Mouse (Mus musculus) testis, postnatal 14 days (tissue): ENCODE results near the gene BC017158.

Experiments used
- DNase-seq: peaks from one replicate; pipeline ENCODE4 v3.0.0; 2021; ENCODE audit warnings: low spot score

The BC017158 gene

DNA sequence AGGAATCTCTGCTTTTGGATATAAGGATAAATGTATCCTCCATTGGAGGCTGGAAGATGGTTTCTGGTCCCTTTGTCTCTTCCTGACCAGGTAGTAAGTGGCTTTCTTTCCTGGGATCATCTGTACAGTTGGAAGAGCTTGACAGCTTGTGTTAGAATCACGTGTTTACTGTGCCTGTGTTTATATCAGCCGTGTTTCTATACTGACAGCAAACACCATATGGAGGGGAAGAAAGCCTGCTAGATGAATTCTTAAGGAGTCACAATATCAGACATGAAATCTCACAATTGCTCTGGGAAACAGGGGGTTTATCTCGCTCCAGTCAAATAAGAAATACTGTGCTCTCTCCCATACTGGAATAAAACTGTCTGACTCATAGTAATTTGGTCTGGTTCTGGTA, 11.2 kb upstream of the BC017158 start:
- DNase-seq, result no peak

DNA sequence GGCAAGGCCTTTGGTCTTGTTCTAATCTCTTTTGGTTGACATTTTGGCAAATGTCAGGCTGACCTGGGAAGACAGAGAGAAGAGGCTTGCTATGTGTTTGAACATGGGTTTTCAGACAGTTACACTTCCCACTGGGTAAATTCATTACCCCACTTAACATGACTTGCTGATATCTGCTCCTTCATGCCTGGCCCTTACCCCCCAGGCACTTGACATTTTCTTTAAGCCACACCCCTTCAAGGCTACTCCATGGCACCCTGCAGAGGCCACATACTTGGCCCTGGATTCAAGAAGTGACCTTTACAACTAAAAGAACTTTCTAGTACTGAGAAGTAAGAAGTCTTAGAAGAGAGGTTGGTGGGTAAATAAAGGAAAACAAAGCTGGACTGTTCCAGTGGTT, 9.9 kb upstream of the BC017158 start:
- DNase-seq, result no peak

DNA sequence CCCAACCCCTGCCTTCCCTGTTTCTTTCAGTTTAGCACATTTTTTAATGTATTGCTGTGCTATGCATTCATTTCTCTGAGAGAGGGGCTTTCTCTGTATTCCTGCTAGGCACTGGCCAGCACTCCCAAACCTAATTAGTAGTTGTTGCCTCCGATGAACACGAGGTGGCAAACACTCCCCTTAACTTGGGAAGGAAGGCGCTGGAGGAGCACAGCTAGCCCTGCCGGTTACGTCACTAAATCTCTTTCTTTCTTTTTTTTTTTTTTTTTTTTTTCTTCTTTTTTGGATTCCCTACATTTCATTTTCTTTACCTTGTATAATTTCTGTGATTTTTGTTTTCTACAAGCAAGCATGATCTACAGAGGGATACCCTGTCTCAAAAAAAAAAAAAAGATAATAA, 6.9 kb upstream of the BC017158 start:
- DNase-seq, result no peak

DNA sequence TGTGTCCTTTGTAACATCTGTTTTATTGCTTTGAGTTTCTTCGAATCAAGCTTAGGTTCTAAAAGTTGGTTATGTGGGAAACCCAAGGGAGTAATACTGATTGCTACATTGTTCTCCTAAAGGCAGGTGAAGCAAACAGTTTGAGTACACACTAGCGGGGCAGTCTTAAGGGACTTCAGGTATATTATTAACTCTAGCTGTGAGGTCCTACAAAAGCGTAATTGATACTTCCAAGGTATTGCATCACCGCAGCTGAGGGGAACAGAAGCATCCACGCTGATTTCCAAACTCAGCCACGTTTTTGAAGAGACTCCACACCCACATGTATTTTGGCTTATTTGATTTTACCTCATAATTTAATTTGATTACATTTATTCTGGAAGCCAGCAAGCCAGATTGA, 6.2 kb upstream of the BC017158 start:
- DNase-seq, result no peak

DNA sequence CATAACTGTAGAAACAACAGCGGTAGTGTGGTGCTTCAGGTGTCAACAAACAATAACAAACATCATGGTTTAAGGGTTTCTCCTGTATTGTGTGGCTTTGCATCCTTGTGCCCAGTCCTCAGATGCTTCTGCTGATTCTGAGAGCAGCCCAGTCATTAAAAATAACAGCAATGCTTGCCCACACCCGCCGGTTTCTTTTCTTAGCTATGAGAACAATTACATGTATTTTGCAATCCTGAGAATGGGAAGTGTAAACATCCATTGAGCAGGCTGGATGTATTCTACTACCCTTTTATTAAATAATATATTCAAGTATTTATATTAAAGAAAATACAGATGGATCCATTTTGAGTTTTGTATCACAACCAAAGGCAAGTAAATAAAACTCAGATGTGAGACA, 4.2 kb upstream of the BC017158 start:
- no peak for DNase-seq

DNA sequence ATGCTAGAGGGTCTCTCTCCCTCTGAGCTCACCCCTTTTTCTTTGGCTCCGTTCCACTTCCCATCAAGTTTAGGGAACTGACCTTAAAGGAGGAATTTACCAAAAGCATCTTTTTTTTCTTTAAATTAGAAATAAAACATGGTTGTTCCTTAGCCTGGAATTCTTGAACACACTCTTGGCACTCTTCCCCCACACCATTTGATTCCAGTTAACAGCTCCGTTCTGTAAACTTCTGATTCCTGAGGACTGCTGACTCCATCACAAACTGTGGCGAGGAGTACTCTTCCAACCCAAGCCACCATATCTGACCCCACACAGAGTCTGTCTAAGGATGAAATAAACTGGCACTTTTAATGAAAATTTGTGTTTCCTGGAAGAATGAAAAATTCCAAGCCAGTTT, 3.0 kb upstream of the BC017158 start:
- DNase-seq, result no peak

DNA sequence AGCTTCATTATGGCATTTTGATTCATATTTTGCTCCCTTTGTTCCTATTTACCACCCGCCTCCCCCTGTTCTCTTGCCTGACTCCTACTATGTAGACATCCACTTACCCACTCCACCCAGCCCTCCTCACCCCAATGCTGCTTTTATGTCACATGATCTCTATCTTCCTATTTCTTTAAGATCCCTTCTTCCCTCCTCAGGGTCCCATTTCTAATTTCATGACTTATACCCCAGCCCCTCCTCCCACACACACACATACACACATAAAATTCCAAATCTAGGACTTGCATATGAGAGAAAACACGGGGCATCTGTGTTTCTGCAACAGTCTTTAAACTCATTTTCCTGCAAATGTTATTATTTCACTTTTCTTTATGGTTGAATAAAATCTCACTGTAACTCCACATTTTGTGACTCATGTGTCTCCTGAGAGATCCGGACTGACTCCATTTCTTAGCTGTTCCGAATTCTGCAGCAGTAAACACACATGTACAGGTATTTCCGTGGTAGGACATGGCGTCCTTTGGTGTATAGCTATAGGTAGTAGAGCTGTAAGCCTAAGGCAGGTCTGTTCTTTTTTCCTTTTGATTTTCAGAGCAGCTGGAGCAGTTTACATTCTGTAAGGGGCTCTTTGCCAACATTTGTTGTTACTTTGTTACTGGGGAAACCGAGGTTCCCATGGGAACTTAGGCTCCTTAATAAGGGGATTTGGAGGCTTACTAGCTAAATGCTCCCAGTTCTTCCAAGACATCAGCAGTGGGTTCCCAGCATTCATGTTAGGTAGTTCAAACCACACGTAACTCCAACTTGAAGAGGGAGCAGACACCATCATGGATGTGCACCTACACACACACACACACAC, 742 bp upstream of the BC017158 start:
- DNase-seq, result peak; percentile 29

DNA sequence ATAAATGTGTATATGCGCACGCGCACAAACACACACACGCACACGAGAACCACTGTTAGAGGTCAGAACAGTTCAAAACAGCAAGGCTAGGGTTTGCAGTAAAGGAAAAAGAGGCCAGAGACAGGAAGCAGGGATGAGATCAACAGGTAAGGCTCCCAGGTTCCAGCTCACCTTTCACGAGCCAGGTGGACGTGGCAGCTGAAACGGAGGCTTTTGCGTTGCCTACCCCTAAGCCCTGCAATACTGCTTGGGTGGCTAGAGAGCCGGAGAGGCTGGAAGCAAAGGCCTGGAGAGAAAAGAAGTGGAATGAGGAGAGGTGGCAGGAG, 716 bp downstream of the BC017158 start:
- DNase-seq, result no peak

DNA sequence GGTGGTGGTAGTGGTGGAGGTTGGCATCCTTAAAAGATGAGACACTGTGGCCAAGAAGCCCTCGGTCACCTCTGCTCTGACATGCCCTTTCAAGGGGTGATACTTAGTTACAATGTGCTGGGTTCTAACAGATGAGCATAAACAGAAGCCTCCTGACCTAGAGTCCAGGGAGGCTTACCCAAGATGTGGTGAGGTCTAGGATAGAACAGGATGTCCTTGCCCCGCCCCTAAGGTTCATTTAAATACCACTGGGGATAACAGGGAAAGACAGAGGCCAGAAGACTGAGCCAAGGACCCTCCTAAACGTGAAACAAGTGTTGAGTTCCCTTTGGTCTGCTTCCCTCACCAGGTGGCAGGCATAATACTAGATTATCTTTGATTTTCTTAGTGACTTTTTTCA, 1.5 kb downstream of the BC017158 start:
- DNase-seq, result no peak

DNA sequence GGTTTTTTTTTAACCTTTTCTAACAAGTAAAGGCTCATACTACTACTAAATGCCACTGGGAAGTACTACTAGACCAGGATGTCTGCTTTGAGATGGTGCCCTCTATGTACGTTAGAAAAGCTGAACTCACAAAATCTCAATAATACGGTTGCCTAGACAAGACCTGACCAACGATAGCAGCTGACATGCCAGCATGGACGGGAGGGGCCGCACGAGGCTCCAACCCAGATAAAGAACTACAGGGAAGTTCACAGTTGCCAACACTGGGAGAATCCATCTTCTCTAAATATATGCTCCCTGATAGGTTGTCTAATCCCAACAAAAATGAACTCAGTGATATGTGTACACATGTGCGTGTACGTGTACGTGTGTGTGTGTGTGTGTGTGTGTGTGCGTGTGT, 3.2 kb downstream of the BC017158 start:
- DNase-seq, result no peak

DNA sequence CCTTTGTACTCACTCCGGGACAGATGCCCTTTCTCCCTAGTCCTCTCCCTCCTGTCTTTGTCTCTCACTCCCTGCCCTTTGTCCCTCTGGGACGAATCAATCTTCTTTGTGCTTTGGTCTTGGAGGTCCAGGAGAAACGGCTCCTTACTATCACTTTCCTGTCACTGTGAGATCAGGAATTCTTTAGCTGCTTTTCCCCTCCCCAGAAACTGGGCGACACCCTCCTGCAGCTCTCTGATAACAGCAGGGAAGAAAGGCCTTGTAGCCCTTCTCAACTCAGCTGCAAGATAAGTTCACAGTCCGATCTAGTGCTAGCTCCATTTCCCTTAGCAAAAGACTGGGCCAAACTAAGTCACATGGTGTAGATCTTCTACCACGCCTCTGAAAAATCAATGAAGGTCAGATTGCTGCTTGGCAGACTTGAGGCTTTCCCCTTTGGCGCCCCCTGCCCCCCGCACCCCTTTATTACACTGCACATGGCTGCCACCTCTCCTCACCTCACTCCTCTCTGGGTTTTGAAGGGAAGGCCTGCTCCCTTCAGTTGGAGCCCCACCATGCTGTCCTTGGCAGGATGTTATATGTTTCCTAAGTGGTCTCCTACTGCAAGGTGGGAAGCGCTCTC, 8.9 kb downstream of the BC017158 start:
- no peak for DNase-seq

DNA sequence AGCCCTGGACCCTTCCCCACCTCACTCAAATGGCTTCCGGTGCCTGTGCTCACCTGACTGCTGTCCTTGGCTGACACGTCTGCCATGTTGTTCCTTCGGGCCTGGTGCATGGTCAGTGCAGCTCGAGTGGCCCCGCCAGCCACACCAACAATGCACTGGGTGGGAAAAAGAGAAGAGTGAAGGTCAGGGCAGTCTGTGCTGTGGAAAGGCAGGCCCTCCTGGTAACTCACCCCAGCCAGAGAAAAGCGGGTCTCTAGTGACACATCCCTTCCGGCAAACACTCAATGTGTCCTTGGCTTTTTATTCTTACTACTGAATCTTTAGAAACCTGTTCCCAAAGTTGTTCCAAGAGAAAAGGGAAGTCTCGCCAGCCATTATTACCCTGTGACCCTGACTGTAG, 12.9 kb downstream of the BC017158 start:
- DNase-seq, result no peak

DNA sequence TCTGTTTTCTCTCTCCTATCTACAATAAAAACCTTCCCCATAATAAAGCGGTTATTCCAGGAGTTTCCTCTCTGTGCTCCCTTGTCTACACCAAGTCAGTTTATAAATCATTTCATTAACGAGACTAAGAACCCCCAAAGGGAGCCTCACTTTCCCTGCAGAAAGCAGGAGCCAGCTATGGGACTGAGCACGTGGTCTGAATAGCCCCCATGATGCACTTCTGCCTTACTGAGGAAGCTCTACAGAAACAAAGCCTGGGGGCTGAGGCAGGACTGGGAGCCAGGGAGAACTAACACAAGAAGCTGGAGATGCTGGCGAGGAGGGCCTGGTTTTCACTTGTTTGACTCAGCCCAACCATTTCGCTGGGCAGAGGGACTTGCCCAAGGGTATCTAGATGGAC, 13.9 kb downstream of the BC017158 start:
- no peak for DNase-seq

DNA sequence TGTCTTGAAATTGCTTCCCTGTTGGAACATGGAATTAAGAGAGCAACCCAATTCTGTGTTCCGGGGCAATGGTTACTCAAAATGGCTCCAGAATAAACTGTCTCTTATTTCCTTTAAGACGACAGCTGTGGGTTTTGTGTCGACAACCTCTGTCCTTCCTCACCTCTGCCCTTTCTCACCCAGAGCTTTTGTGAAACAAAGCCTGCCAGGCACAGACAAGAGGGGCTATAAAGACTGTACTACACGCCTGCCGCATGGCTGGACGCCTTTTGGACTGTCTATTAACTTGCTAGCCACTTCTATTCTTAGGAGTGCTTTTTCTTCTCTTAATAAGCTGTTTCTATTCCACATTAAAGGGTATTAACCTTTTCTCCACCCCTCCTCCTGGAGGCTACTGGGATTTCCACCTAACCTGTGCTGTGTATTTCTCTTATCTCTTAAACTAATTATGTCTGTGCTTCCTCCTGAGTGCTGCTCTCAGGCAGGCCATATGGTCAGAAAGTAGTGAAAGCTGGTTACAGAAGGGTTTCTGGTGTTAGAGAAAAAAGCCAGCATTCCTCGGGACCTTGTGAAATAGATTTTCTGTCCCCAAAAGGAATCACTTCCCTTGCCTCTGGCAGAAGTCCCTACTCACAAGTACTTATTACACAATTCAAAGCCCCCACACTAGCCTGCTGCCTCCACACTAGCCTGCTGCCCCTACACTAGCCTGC, 15.3 kb downstream of the BC017158 start:
- DNase-seq, result no peak

DNA sequence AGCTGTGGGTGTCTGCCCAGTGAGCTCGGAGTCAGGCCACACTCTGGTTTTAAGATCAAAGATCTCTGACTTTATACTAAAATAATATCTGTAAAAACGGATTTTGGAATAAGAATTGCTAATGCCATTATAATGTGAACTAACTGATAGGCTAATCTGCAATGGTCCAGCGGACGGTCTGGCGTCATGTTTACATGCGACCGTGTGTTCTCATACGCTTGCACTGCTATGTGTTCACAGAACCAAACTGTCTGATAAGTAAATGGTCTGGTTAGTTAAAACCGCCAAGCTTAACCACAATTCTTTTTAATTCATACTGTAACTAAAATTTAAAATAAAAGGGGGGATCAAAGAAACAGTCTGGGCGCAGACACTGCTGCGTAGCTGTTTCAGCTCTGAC, 16.2 kb downstream of the BC017158 start:
- DNase-seq, result no peak

DNA sequence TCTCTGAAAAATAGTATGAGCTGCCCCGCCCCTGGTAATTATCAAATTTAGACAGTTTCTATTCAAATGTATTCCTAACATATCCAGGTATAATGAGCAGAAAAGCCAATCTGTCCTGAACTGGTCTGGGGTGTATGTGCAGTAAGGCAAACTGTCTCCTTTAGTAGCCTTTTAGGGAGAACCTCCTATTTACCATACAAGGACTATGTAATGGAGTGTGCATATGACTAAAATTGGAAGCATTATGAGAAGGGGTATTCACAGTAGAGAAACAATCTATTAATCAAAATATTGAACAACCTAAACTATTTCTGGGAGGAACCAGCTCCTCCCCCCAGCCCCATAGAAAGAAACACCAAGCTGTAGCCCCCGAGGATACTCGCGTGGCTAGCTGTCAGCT, 18.2 kb downstream of the BC017158 start:
- DNase-seq, result no peak

DNA sequence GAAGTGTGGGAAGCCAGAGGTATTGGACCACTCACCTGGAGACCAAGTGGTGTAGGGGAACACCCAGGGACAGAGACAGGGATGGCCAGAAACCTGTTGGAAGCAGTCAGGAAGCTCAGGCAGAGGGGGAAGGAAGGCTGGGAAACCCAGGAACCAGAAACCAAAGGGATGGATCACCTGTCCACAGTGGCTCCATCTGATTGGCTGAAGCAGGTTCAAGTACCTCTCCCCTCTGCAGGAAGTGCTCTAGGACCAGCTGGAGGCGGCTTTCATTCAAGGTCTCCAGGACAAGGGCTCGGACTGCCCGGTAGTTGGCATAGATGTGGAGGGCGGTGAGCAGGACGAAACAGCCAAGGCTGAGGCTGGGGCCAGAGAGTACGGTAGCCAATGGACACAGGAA, 21.9 kb downstream of the BC017158 start:
- no peak for DNase-seq

DNA sequence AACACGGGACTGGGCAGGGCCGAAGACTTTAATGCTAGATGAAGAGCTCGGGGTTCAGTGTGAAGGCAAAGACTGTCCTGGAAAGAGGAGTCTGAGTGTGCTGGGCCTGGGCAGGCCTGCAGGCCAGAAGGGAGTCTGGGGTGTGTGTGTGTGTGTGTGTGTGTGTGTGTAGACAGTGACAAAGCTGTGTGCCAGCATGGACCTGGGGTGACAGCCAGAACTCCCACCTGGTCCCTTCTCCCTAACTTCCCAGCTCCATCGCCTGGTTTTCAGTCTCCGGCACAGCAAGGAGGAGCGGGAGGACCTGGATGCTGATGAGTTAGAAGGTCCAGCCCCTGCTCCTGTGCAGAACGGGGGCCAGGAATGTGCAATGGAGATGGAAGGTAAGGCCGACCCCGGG, 26.5 kb downstream of the BC017158 start:
- DNase-seq, result no peak

DNA sequence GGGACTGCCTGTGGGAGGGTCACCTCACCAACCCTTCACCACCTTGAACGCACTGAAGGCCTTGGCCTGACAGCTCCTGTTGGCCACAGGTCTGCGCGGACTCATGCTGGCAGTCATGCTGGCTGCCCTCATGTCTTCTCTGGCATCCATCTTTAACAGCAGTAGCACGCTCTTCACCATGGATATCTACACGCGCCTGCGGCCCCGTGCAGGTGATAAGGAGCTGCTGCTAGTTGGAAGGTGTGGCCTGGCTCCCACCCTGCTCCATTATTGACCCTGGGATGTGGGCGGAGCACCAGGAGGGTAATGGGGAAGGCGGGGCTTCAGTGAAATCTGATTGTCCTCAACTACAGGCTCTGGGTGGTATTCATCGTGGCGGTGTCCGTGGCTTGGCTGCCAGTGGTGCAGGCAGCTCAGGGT, 27.5 kb downstream of the BC017158 start:
- DNase-seq, result no peak

DNA sequence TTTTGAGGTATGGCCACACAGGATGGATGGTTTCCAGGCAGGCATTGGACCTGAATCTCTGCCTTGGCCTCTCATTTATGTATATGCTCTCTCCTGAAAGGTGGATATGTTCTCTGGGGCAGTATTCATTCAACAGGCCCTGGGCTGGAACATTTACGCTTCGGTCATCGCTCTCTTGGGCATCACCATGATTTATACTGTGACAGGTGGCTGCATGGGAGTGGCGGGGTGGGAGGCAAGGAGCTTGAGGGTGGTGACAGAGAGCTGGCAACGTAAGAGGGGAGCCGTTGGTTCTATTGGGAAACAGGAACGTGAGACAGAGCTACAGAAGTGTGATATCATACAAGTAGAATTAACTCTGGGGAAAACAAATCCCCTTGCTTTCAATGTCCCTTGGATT, 30.2 kb downstream of the BC017158 start:
- DNase-seq, result no peak

DNA sequence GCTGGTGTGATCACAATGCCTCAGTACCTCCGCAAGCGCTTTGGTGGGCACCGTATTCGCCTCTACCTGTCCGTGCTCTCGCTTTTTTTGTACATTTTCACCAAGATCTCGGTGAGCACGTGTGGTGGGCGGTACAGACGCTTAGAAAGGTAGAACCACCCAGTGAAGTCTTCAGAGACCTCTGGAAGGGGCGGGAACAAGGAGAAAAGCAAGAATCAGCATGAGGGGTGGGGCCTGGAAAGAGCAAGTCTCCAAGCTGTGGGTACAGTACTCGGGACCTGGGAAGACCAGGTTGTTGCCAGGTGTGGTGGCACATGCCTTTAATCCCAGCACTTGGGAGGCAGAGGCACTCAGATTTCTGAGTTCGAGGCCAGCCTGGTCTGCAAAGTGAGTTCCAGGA, 30.6 kb downstream of the BC017158 start:
- no peak for DNase-seq

DNA sequence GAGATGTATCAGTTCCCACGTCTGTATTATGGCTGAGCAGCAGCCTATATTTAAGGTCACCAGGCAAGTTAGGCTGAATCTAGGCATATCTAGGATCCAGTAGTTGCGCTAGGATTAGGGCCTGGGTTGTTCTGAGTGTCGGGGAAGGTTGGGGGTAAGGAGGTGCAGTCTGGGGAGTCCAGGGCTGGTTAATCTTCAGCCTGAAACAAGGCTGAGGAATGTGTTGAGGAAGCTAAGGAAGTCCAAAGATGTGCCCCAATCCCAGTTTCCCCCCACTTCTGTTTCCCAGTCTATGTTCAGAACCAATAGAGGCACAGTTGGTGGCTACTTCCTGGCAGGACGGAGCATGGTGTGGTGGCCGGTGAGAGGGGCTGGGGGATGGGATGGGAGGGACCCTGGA, 31.9 kb downstream of the BC017158 start:
- DNase-seq, result no peak

DNA sequence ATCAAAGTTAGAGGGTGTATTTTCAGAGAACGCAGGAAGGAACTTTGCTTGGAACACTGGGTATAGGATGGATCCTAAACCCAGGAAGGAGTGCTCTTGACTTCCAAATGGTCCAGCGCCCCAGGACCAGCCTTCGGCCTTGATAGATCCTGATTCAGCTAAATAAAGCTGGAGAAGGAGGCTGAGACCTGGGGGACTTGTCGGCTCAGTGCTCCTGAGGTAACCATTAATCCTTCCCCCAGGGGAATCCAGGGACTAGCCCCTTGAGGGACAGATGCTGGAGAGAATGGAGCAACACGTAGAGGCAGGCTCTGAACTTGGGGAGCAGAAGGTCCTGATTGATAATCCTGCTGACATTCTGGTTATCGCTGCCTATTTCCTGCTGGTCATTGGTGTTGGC, 32.6 kb downstream of the BC017158 start, which contains the start of gene Slc5a2:
TSS of gene Slc5a2 (plus strand) at position 247 of the 400 bp plus-strand sequence.
- DNase-seq, result no peak
